Mouse (Mus musculus) limb, embryonic 10.5 days (tissue): ENCODE data around the gene Stk10. TPM values are rescaled to one million over a fixed set of nuclear protein-coding genes. Genes with fewer than 3 reads are reported as not detected.

Source experiments
- DNase-seq: peaks from one replicate; pipeline ENCODE4 v3.0.0-alpha.2; 2017; ENCODE audit warnings: low spot score
- H3K27ac ChIP-seq: fragments of 300-500 bp; sonication (generic); 2 replicates; pipeline ENCODE4 v1.5.1; 2016; ENCODE audit warnings: mild to moderate bottlenecking
- H3K27me3 ChIP-seq: fragments of 300-500 bp; sonication (generic); 2 replicates; pipeline ENCODE4 v1.6.1; 2016; ENCODE audit warnings: low read depth, mild to moderate bottlenecking; ENCODE audit not compliant: poor library complexity, severe bottlenecking
- H3K36me3 ChIP-seq: fragments of 300-500 bp; sonication (generic); 2 replicates; pipeline ENCODE4 v1.6.1; 2016; ENCODE audit warnings: mild to moderate bottlenecking, moderate library complexity
- H3K4me1 ChIP-seq: fragments of 300-500 bp; sonication (generic); 2 replicates; pipeline ENCODE4 v1.6.1; 2016
- H3K4me3 ChIP-seq: fragments of 300-500 bp; sonication (generic); 2 replicates; pipeline ENCODE4 v1.5.1; 2016; ENCODE audit warnings: mild to moderate bottlenecking, moderate library complexity
- H3K9me3 ChIP-seq: fragments of 300-500 bp; sonication (generic); replicated peaks from 2 replicates; pipeline ENCODE4 v1.6.1; 2016; ENCODE audit warnings: mild to moderate bottlenecking
- WGBS: fragments of 180-500 bp; shearing (Covaris S2); methylation state at CpG from one replicate; pipeline ENCODE4 v1.1.7; 2016; 5-methylcytosine and 5-hydroxymethylcytosine counted together
- polyA plus RNA-seq: library from polyadenylated mRNA; unstranded; fragments of >200 nt; fragmentation: Nextera tagmentation; extraction: Ambion mirVana; gene quantifications from 2 replicates; pipeline ENCODE4 v1.2.1, GENCODE M21; 2016

Gene Stk10
- polyA plus RNA-seq, 1 experiment from 2014 or later, result 2.8 TPM

DNA sequence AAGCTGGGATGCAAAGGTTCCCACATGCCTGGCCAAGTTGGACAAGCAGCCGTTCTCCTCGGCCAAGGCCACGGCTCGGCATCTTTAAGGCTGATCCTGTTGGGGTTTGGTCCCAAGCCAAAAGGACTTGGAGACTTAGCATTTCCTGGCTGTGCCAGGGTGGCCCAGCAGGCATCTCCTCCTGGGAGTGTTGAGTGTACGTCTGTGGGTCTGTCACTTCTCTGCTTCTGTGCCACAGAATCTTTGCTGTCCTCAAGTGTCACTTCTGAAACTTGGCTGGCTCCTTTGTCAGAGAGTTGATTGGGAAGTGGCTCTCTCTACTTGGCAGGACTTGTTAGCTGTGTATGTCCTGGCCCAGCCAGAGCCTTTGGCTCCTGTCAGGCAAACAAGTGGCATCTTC, 13.4 kb downstream of the Stk10 start:
- WGBS, result 93% methylated on average over 5 of the region's 5 CpGs
- Histone ChIP-seq H3K27ac (no peak overlapping the region), H3K4me3 (no peak overlapping the region), H3K4me1 (peaks cover 48% of the 10 kb centered on the region), H3K36me3 (no peaks in the 10 kb centered on the region), H3K27me3 (no peaks in the 10 kb centered on the region), H3K9me3 (no peaks in the 10 kb centered on the region)
- no peak for DNase-seq

DNA sequence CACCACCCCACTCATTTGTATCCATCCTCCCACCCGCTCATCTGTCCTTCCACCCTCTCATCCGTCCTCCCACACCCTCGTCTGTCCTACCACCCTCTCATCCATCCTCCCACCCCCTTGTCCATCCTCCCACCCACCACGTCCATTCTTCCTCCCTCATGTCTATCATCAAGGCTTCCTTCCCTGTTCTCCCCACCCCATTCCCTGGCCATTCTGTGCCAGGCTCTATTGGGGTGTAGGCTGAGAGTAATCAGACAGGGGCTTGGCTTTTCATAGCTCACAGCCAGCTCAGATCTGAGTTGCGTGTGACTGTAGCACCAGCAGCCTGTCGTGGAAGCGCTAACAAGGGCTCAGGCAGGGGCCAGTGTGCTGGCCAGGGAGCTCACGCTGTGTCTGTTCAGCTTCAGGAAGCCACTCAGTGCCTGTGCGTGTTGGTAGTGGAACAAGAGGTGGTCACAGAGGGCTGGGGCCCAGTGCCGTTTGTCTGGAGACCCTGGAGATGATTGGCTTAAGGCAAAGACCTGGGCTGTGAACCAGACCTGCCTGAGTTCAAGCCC, 14.4 kb downstream of the Stk10 start:
- Histone ChIP-seq H3K4me1 (peaks cover 54% of the 10 kb centered on the region), H3K27ac (no peak overlapping the region), H3K27me3 (no peaks in the 10 kb centered on the region), H3K9me3 (no peaks in the 10 kb centered on the region), H3K4me3 (no peak overlapping the region), H3K36me3 (no peaks in the 10 kb centered on the region)
- WGBS, result 84% methylated on average over 10 of the region's 10 CpGs
- DNase-seq, result no peak

DNA sequence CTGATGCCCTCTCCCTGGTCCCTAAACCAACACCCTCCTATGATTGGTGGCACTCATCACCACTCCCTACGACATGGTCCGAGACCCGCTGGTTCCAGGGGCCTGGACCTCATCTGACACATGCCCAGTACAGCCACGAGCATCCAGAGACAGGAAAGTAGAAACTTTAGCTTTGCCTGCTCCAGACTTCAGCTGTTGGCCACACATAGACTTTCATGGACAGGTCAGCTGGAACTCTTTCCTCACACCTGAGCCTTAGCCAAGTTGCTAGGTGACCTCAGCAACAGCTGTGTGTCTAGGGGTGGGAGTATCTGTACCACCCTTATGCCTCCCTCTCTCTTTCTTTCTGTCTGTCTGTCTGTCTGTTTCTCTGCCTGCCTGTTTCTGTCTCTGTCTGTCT, 15.1 kb downstream of the Stk10 start:
- Histone ChIP-seq H3K27ac (0 out of 2 replicates have a peak overlapping the region, but pooled peaks have one; percentile 34), H3K27me3 (no peaks in the 10 kb centered on the region), H3K4me3 (no peak overlapping the region), H3K4me1 (peaks cover 55% of the 10 kb centered on the region), H3K9me3 (no peaks in the 10 kb centered on the region), H3K36me3 (no peaks in the 10 kb centered on the region)
- DNase-seq, result no peak
- 79% methylated on average over 4 of the region's 4 CpGs for WGBS

- Histone ChIP-seq H3K4me1 (peaks cover 65% of the 10 kb centered on the region), H3K4me3 (no peak overlapping the region), H3K36me3 (no peaks in the 10 kb centered on the region), H3K27me3 (no peaks in the 10 kb centered on the region), H3K9me3 (no peaks in the 10 kb centered on the region), H3K27ac (0 out of 2 replicates have a peak overlapping the region, but pooled peaks have one; percentile 17)
- no peak for DNase-seq
- 86% methylated on average over 6 of the region's 6 CpGs for WGBS
These were observed 16.1 kb downstream of the Stk10 start for GRCm38 (mm10) chr11:32549236-32549635.

DNA sequence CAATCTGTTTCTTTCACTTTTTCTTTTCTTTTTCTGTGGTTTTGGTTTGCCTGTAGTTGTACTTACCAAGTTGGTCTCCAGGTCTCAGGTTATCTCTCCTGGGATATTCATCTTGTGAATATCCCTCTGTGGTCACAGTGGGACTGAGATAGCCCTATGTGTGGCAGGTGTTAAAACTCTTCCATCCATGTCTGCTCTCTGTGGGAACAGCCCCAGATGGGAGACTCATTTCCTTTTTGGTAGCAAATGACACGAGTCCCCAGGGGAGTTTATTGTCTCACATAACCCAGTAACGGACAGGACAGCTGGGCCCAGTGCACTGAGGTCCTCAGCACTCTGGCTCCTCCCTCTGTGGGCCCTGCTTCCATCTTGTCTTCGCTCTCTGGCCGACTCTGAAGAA, 17.0 kb downstream of the Stk10 start:
- Histone ChIP-seq H3K27me3 (no peaks in the 10 kb centered on the region), H3K4me3 (no peak overlapping the region), H3K27ac (no peak overlapping the region), H3K4me1 (peaks cover 66% of the 10 kb centered on the region), H3K36me3 (no peaks in the 10 kb centered on the region), H3K9me3 (no peaks in the 10 kb centered on the region)
- 59% methylated on average over 4 of the region's 4 CpGs for WGBS
- DNase-seq, result no peak

- 91% methylated on average over 4 of the region's 4 CpGs for WGBS
- H3K27ac ChIP-seq, result peak overlapping the region; percentile 42; the same call in 1 of the 2 replicates
- H3K4me1 ChIP-seq, result peaks cover 66% of the 10 kb centered on the region
- H3K4me3 ChIP-seq, result no peak overlapping the region
- no peak for DNase-seq
- no peaks in the 10 kb centered on the region for H3K36me3 ChIP-seq
- no peaks in the 10 kb centered on the region for H3K27me3 ChIP-seq
- no peaks in the 10 kb centered on the region for H3K9me3 ChIP-seq
These were observed 18.0 kb downstream of the Stk10 start for GRCm38 (mm10) chr11:32551056-32551455.

- Histone ChIP-seq H3K9me3 (no peaks in the 10 kb centered on the region), H3K27me3 (no peaks in the 10 kb centered on the region), H3K27ac (peak overlapping the region; percentile 42; the same call in 1 of the 2 replicates), H3K36me3 (no peaks in the 10 kb centered on the region), H3K4me3 (no peak overlapping the region), H3K4me1 (peaks cover 66% of the 10 kb centered on the region)
- no peak for DNase-seq
- 74% methylated on average over 12 of the region's 12 CpGs for WGBS
These were observed 18.6 kb downstream of the Stk10 start for GRCm38 (mm10) chr11:32551579-32552297.

DNA sequence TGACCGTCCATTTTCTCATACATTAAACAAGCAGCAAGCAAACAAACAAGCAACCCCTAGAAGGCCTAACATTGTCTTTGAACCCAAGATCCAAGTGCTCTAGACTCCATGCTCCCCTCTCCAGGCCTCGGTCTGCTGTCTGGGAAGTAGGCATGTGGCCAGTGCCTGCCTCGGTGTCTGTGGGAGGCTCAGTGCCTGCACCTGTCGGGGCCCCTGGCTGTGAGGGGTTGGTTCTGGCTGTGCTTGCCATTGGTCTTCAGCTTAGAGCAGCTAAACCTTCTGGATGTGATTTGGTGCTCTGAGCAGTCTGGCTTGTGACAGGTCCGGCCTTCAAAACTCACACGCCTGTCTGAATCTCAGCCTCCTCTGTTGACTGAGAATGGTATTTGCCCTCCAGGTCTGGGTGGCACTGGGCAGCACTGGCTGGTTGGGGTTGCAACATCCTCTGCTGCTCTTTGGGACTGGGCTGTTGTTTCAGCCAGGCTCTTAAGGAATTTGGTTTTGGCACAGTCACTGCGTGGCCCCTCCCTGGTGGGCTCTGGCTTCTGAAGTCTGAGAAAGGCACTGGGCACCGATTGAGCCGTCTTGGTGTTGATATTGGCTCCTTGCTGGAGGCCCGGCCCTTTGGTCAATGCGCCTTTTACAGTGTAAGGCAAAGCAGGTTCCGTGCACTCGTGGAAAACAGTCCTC, 19.4 kb downstream of the Stk10 start:
- Histone ChIP-seq H3K4me3 (no peak overlapping the region), H3K36me3 (no peaks in the 10 kb centered on the region), H3K9me3 (no peaks in the 10 kb centered on the region), H3K4me1 (peaks cover 62% of the 10 kb centered on the region), H3K27me3 (no peaks in the 10 kb centered on the region), H3K27ac (no peak overlapping the region; the same call in 1 of the 2 replicates)
- DNase-seq, result no peak
- WGBS, result 65% methylated on average over 13 of the region's 13 CpGs

DNA sequence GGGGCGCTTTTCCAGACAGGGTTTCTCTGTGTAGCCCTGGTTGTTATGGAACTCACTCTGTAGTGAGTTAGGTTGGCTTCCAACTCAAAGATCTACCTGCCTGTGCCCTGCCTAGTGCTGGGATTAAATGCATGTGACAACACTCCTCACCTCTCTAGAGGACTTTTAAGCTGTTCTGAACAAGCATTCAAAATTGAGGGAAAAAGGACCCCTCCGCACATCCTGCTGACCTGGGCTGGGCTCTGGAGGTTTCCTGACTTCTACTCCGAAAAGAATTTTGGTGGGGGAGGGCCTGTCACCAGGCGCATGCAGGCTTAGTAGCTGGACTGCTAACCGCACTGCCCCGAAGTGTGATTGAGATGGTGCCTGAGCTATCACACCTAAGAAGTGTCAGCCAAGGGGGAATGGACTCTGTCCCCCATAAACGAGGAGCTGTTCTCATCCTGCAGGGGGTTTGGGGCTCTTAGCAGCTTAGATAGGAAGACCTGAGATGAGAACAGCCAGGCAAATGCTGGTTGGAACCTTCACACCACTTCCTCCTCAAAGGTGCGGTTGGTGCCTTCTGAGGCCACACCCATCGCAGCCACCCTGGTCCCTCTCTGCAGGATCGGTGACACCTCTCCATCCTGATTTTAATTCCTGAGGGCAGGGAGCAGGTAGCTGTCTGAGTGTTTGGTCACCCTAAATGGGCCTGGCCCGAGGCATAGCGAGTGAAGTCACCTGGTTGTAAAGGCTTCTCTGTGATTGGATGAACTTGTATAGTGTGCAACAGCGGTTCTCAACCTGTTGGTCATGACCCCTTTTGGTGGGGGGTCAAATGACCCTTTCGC, 20.4 kb downstream of the Stk10 start:
- Histone ChIP-seq H3K4me3 (no peak overlapping the region), H3K4me1 (peaks cover 54% of the 10 kb centered on the region), H3K27ac (0 out of 2 replicates have a peak overlapping the region, but pooled peaks have one; percentile 5), H3K27me3 (no peaks in the 10 kb centered on the region), H3K9me3 (no peaks in the 10 kb centered on the region), H3K36me3 (no peaks in the 10 kb centered on the region)
- whole genome bisulfite sequencing, result 53% methylated on average over 14 of the region's 14 CpGs
- DNase-seq, result no peak

GRCm38 (mm10) chr11:32554141-32555091, 21.3 kb downstream of the Stk10 start:
- peaks cover 51% of the 10 kb centered on the region for H3K4me1 ChIP-seq

DNA sequence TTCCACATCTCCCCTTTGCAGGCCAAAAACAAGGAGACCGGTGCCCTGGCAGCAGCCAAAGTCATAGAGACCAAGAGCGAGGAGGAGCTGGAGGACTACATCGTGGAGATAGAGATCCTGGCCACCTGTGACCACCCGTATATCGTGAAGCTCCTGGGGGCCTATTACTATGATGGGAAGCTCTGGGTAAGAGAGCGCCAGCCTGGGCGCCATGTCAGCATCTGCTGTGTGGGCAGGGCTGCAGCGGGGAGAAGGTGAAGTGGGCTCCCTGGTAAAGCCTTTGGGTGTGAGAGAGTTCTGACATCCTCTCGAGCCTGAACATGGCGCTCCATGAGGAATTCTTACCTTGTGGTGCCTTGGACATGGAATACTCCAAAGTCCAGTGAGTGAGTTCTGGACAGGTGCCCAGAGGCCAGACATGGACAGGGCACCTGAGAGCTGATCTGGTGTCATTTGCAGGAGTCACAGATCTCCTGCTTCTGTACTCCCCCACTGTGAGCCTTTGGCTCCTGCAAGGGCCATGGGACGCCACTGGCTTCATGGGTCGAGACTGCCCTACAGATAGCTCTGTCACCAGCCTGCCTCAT, 22.1 kb downstream of the Stk10 start:
- Histone ChIP-seq H3K36me3 (no peaks in the 10 kb centered on the region), H3K27ac (no peak overlapping the region), H3K9me3 (no peaks in the 10 kb centered on the region), H3K27me3 (no peaks in the 10 kb centered on the region), H3K4me3 (no peak overlapping the region), H3K4me1 (peaks cover 43% of the 10 kb centered on the region)
- DNase-seq, result no peak
- WGBS, result 92% methylated on average over 12 of the region's 12 CpGs

More at GRCm38 (mm10) chr11:32554141-32555091, 21.3 kb downstream of the Stk10 start:
- 87% methylated on average over 14 of the region's 14 CpGs for WGBS
- no peaks in the 10 kb centered on the region for H3K9me3 ChIP-seq
- H3K27me3 ChIP-seq, result no peaks in the 10 kb centered on the region
- H3K36me3 ChIP-seq, result no peaks in the 10 kb centered on the region
- no peak overlapping the region for H3K4me3 ChIP-seq
- no peak overlapping the region for H3K27ac ChIP-seq
- no peak for DNase-seq
